Mouse (Mus musculus): Measurements from ENCODE around the gene Nin.

DNA sequence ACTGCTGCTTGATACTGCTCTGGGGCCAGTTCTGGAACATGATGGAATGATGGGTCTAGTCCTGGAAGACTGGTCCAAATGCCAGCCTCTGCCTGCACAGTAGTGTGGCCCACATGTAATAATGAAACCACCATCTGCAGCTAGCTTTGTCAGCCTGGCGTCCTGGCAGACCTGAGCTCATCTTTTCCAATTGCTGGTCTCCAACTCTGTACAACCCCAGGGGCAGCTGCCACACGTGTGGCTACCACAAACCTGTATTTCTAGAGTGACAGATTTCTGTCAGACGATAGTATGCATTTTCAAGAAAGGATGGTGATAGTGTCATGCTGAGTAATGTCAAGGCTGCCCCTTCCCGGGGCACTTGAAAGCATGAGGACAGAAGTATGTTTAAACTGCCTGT, 25.2 kb downstream of the Nin start:
- TF ChIP-seq POLR2A (IDR thresholded peaks at IDR 0.05; ENCODE audit: insufficient read depth, low read depth, low read length) (no peak), CTCF (IDR thresholded peaks at IDR 0.05; ENCODE audit: insufficient read depth, low read depth, low read length) (no peak)

All from olfactory bulb, adult 2 months (tissue).